Mouse (Mus musculus) thymus, adult 18-20 months (tissue): ENCODE measurements around the gene Olfm2.

Experiments used
- DNase-seq, 2 experiments: peaks; one replicate each; pipeline ENCODE4 v3.0.0; 2022; ENCODE audit warnings: mixed read lengths in 2 of 2

Gene Olfm2

DNA sequence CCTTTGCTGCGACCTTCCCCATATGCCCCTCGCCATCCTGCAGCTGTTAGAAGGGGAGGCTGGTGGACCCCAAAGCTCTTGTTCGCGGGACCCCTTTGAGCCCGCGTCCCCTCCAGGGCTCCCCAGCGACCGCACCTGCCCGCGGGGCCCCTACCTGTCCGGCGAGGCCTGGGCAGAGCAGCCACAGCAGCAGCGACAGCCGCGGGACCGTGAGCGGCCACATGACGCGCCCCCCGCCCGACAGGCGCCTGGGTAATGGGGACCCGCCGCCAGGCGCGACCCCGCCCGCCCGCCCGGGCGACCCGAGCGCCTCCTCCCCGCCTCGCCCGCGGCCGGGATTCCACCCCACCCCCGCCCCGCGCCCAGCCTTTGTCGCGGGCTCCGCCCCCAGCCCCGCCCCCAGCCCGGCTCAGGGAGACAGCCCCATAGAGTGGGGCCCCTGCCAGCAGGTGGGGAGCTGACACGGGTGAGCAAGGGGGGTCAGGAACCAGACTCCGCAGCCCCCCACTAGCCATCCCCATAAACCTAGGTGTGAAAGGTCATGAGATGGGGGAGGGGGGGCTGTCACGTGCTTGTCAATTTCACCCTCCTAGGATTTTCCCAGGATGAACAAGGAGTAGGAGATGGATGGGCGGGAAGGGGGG is at the start of gene Olfm2:
Olfm2 (minus strand) TSS at position 333 of the 644 bp plus-strand sequence.
- DNase-seq: no peak

DNA sequence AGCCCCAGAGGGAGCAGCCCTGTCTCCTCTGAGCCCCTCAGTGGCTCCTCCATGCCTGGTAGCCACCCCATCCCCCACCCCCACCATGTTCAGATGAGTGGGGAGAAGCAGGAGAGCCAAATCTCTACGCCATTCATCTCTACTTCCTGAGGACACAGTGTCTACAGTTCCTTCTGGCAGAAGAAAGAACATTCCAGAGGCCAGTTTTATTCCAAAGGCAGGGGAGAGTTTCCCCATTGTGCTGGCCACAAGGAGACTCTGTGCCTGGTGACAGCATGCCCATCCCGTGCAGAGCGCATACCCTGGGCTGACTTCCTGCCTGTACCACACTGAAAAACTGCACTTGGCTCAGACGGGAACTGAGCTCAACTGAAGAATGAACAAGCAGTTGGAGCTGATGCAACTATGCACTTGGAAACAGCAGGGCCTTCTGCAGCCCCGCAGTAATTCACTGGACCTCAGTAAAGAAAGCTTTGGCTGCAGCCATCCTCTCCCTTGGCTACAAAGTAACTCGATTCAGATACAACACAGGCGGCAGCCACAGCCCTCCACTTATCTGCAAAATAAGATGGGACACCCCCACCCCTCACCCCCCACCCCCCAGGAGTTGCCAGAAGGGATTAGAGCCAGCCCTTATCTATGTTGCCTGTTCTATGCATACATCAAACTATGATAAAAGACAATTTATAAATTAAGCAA is 48.1 kb upstream of the Olfm2 start:
- no peak for DNase-seq

- no peak for DNase-seq
These were observed 44.2 kb upstream of the Olfm2 start for GRCm38 (mm10) chr9:20790345-20790744.

DNA sequence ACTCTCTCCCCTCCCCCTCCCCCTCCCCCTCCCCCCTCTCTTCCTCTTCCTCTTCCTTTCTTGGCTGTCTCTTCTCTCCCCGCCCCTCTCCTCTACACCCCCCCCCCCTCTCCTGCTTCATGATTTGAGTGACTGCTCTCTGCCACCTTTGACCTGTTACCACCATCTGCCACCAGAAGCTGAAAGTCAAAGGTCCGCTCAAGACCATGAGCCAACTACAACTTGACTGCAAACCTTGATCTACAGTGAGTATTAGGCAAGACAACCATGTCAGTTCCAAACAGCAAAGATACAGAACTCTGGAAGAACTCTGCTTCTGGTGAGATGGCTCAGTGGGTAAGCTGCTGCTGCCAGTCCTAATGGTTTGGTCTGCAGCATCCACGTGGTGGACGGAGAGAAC is 43.5 kb upstream of the Olfm2 start:
- no peak for DNase-seq

DNA sequence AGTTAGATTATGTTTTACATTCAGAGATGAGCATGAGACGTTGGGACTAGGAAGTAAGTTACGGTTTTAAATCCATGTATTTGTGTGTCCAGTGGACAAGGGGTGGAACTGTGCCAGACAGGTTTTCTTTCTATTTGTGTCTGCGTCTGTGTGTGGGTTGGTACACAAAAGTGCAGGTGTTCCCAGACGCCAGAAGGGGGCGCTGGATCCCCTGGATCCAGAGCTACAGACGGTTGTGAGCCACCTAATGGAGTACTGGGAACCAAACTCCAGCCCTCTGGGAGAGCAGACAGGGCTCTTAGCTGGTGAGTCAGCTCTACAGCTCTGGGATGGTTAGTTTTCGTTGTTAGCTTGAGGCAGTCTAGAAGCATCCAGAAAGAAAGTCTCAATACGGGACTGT is 41.8 kb upstream of the Olfm2 start:
- no peak for DNase-seq

DNA sequence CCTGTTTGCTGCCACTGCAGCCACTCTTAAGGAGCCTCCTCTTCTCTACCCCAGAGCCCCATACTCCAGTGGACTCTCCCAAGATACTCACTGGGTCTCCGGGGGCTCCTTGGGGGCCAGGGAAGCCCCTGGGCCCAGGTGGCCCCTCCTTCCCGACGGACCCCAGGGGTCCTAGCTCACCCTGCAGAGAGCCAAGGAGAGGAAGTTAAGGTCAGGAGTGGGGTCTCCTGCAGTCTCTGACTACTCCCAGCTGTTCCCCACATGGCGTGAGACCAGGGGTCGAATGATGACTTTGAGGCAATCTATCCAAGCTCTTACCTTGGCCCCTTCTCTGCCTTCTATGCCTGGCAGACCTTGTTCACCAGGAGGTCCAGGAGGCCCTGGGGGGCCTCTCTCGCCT is 38.9 kb upstream of the Olfm2 start:
- DNase-seq: no peak

DNA sequence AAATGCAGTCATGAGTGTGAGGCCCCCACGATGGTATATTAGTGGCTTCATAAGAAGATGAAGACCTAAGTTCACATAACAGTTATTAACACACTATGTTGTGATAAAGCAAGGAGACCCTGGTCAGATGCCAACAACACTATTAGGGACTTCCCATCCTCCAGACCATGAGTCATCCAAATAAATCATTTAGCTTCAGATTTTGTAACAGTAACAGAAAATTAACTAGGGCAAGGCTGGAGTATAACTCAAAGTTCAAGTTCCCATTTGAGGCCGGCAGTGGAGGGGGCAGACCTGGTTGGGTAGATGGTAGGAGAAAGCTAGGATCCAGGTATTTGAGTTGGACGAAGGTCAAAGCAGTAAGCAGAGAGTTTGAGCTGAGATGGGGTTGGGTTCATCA is 35.1 kb upstream of the Olfm2 start:
- no peak for DNase-seq

DNA sequence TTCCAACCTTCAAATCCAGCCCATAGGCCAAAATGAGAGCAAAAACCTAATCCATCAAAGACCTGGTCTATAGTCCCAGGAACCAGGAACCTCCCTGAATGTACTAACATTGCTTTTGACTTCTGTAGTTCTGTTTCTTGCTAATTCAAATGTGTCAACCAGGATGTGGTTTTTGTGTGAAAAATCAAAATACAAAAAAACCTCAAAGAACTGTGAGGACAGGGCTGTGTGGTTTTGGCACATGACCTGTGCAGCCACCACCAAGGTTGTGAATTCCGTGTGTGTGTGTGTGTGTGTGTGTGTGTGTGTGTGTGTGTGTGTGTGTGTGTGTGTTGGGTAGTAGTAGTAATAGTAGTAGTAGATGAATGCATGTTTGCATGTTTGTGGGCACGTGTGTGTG is 19.1 kb upstream of the Olfm2 start:
- no peak for DNase-seq

DNA sequence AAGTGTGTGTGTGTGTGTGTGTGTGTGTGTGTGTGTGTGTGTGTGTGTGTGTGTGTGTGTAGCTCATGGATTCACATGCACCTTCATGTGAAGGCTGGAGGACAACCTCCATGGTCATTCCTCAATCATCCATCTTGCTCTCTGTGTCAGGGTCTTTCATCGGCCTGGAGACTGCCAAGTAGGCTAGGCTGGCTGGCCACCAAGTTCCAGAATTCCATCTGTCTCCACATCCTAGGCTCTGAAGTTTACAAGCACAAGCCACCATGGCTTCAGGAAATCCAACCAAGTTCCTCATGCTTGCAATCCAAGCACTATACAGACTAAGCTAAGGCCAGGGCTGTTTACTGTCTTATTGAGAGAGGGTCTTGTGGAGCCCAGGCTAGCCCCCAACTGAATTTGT is 16.9 kb upstream of the Olfm2 start:
- no peak for DNase-seq

- no peak for DNase-seq
These were observed 16.2 kb upstream of the Olfm2 start for GRCm38 (mm10) chr9:20762197-20762961.

DNA sequence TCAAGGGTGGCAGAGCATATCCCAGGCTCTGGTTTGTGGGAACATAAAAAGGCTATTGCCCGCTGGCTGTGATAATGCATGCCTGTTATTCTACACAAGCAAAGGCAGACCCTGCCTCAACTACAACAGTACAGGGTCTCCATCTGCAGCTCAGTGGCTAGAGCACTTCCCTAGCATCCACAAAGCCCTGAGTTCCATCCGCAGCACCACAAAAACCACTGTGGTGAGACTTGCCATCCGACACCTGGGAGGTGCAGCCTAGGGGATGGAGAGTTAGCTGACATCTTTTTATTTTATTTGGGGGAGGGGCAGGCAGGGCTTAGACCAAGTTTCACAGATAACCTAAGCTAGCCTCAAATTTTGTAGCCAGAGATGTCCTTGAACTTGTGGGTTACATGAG is 15.2 kb upstream of the Olfm2 start:
- DNase-seq: no peak

DNA sequence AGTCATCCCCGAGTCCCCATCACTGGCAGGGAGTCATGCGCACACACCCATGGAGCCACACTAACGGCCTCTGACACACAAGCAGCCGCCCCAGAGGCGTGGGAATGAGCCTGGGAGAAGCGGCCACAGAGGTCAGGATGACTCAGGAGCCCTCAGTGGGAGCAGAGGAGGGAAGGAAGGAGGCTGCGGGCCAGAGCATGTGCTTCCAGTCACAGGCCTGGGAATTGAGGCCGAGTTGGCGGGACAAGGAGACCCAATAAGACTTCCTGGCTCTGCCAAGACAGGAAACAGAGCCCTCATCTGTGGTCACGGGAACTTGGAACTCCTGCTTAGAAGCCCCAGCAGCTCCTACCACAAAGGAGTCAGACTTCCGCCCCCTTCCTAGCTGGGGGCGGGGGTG is 14.7 kb upstream of the Olfm2 start:
- no peak for DNase-seq

DNA sequence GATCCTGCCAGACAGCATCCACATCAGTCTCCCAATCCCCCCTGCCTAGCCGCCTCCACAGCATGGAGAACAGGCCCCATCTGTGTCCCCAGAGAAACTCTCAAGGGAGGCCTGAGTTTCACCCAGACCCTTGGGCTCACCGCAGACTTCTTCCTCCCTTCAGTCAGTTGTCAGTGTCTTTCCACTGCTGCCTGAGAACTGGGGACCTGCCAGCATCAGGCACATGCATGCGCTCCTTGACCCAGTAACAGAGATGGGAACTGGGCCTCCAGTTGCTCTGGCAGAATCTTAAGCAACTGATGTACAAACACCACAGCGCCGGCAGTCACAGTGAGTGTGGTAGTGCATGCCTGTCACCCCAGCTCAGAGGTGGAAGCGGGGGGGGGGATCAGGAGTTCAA is 12.7 kb upstream of the Olfm2 start:
- no peak for DNase-seq

DNA sequence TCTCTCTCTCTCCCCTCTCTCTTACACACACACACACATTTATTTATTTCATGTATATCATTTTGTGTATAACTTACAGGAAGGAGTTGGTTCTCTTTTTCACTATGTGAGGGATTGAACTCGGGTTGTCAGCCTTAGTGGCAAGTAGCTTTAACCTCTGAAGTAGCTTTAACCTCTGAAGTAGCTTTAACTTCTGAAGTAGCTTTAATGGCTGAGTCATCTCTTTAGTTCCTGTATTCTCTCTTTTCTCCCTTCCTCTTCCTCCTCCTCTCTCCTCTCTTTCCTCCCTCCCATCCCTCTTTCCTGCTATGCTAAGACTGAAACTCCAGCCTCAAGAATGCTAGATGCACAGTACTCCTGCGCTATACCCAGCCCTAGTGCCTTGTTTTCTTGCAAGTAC is 12.1 kb upstream of the Olfm2 start:
- DNase-seq: no peak

DNA sequence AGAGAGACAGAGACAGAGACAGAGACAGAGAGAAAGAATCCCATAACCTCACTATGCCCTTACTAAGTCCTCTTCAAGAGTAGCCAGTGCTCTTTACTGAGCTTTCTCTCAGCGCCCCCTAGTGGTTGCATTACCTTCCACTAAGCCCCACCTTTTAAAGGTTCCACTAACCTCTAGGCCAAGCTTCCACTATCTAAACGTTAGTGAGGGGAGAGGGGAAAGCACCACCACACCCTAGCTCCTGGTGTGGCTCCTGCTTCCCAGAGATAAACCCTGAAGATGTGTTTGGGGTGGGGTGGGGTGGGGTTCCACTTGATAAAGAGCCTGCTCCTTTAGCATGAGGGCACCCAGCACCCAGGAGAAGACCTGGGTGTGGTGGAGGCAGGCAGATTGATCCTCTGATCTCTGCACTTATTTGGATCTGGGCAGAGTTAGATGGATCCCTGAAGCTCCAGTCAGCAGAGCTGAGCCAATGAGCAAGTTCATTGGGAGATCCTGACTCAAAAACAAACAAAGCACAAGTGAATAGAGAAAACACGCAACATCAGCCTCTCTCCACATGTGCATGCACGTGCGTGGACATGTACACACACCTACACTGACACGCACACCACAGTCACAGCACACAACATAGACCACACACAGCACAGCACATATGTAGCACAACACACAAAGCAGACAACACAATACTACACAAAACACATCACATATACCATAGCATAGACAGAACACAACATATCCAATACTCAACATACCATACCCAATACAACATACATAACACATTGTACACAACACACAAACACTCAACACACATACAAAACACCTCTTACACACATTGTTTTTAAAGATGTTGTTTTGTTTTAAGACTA is 11.2 kb upstream of the Olfm2 start:
- DNase-seq: peak in 1 of 2 experiments; percentile 27

DNA sequence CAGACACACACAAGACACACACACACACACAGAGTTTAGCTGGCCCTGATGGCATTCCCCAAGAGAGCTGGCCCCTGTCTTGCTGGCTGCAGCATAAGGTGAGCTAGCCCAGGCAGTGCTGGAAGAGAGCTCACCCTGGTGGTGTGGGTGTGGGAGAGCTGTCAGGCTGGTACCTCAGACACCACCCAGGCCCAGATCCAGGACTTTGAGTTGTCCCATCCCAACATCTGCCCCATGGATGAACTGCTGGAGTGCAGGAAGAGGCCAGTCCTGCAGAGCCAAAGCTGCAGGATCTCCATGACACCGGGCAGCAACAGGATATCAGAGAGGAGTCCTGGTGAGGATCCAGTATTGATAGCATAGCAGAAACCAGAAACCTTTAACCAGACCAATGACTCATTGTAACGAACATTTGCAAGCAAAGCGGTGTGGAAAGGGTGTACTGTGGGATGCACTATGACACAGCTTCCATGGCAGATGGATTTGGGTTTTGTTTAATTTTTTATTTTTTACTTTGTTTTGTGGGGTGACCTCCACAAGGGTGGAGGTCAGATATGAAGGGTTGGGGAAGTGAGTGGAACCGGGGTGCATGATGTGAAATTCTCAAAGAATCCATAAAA is 10.0 kb upstream of the Olfm2 start:
- DNase-seq: no peak

- DNase-seq: no peak
These were observed 8.2 kb upstream of the Olfm2 start for GRCm38 (mm10) chr9:20754335-20754734.

DNA sequence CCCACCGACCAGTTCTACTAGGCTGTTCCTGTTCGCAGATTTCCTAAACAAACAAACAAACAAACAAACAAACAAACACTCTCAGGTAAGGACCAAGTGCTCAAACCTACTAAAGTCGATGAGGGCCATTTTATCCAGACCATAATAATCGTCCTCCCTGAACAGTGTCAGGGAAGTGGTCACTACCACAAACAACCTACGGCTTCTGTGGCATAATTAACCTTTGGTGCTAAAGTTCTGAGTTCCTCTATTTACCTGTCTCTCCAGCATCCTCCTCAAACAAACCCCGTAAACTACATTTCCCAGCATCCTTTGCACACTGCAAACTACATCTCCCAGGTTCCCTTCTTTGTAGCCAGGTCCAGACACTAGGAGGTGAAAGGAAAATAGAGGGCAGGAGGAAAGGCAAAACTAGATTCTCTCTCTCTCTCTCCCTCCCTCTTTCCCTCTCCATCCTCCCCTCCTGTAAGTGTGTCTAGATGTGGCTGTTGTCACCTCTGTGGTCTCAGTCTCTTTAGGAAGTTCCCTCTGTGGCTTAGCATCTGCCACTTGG is 5.4 kb upstream of the Olfm2 start:
- no peak for DNase-seq

GRCm38 (mm10) chr9:20749213-20749612 is 3.1 kb upstream of the Olfm2 start:
- DNase-seq: no peak

GRCm38 (mm10) chr9:20748540-20748939 is 2.4 kb upstream of the Olfm2 start:
- DNase-seq: no peak

- no peak for DNase-seq
These were observed 1.5 kb upstream of the Olfm2 start for GRCm38 (mm10) chr9:20747682-20748081.
